Mouse (Mus musculus): ENCODE data around the gene Cadm4.

Cadm4 gene

GRCm38 (mm10) chr7:24529580-24529979, 47.8 kb downstream of the Cadm4 start:
- no peak for DNase-seq (ENCODE audit: low read depth in 2 of 2, low spot score in 2 of 2)

- DNase-seq (ENCODE audit: low read depth in 2 of 2, low spot score in 2 of 2): peak; percentile 97 to 98
Observed at GRCm38 (mm10) chr7:24530062-24530931, 48.5 kb downstream of the Cadm4 start, which contains the start of gene Irgq. Gene Irgq (plus strand): TSS chr7:24530689.

- peak; percentile 44 to 52 for DNase-seq (ENCODE audit: low read depth in 2 of 2, low spot score in 2 of 2)
Observed at GRCm38 (mm10) chr7:24531211-24531971, 49.6 kb downstream of the Cadm4 start.

- DNase-seq (ENCODE audit: low read depth in 2 of 2, low spot score in 2 of 2): no peak
Observed at GRCm38 (mm10) chr7:24533031-24533571, 51.3 kb downstream of the Cadm4 start.

GRCm38 (mm10) chr7:24533806-24534205, 52.0 kb downstream of the Cadm4 start:
- no peak for DNase-seq (ENCODE audit: low read depth in 2 of 2, low spot score in 2 of 2)

- no peak for DNase-seq (ENCODE audit: low read depth in 2 of 2, low spot score in 2 of 2)
Observed at GRCm38 (mm10) chr7:24534301-24534700, 52.5 kb downstream of the Cadm4 start.

GRCm38 (mm10) chr7:24537081-24537480, 55.3 kb downstream of the Cadm4 start:
- no peak for DNase-seq (ENCODE audit: low read depth in 2 of 2, low spot score in 2 of 2)

GRCm38 (mm10) chr7:24537591-24537990, 55.8 kb downstream of the Cadm4 start:
- no peak for DNase-seq (ENCODE audit: low read depth in 2 of 2, low spot score in 2 of 2)

- no peak for DNase-seq (ENCODE audit: low read depth in 2 of 2, low spot score in 2 of 2)
Observed at GRCm38 (mm10) chr7:24538154-24538553, 56.3 kb downstream of the Cadm4 start.

- DNase-seq (ENCODE audit: low read depth in 2 of 2, low spot score in 2 of 2): no peak
Observed at GRCm38 (mm10) chr7:24538701-24539100, 56.9 kb downstream of the Cadm4 start.

GRCm38 (mm10) chr7:24539686-24540085, 57.9 kb downstream of the Cadm4 start:
- no peak for DNase-seq (ENCODE audit: low read depth in 2 of 2, low spot score in 2 of 2)

GRCm38 (mm10) chr7:24544506-24544905, 62.7 kb downstream of the Cadm4 start:
- DNase-seq (ENCODE audit: low read depth in 2 of 2, low spot score in 2 of 2): no peak

GRCm38 (mm10) chr7:24546068-24546614, 64.3 kb downstream of the Cadm4 start, which contains the start of the genes Pinlyp and Xrcc1:
Gene Pinlyp (minus strand): TSS chr7:24546118.
Gene Xrcc1 (plus strand): TSS chr7:24546289.
- no peak for DNase-seq (ENCODE audit: low read depth in 2 of 2, low spot score in 2 of 2)

- peak; percentile 98 to 99 for DNase-seq (ENCODE audit: low read depth in 2 of 2, low spot score in 2 of 2)
Observed at GRCm38 (mm10) chr7:24546634-24547389, 65.0 kb downstream of the Cadm4 start.

GRCm38 (mm10) chr7:24547534-24548036, 65.8 kb downstream of the Cadm4 start:
- no peak for DNase-seq (ENCODE audit: low read depth in 2 of 2, low spot score in 2 of 2)

GRCm38 (mm10) chr7:24551985-24552759, 70.3 kb downstream of the Cadm4 start:
- no peak for DNase-seq (ENCODE audit: low read depth in 2 of 2, low spot score in 2 of 2)
